Mouse (Mus musculus) retina, embryonic 14.5 days (tissue): ENCODE data around the gene Hist2h2ac.
"Not testable (repeated sequence)": the region's sequence is repeated elsewhere in the genome, so short reads cannot be mapped to it uniquely, and the experiment has no call there.

ENCODE experiments used
- DNase-seq: peaks from one replicate; pipeline ENCODE4 v3.0.0-alpha.2; 2015; ENCODE audit warnings: low spot score

Hist2h2ac gene

GRCm38 (mm10) chr3:96220765-96221639, at the start of gene Hist2h2ac, which contains the start of gene Hist2h2be:
TSS of gene Hist2h2ac (minus strand) at chr3:96220880.
TSS of gene Hist2h2be (plus strand) at chr3:96221119.
- peak; percentile 88 for DNase-seq

GRCm38 (mm10) chr3:96269511-96270474, 49.1 kb upstream of the Hist2h2ac start, which contains the start of gene Hist2h2bb:
TSS of gene Hist2h2bb (plus strand) at chr3:96269752.
- DNase-seq = peak; percentile 97

DNA sequence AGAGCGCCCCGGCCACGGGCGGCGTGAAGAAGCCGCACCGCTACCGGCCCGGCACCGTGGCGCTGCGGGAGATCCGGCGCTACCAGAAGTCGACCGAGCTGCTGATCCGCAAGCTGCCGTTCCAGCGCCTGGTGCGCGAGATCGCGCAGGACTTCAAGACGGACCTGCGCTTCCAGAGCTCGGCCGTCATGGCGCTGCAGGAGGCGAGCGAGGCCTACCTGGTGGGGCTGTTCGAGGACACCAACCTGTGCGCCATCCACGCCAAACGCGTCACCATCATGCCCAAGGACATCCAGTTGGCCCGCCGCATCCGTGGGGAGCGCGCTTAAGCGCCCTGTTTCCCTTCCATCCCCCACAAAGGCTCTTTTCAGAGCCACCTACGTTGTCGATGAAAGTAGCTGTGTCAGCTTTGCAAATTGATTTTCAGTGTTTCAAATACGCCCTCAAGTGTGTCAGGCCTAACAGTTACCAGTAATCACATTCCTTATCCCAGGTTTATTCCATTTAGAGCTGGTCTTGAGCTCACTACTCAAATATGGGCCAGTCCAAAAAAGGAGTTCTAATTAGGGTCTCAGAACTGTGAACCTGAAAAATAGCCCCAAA, 48.2 kb upstream of the Hist2h2ac start:
- DNase-seq = not testable (repeated sequence)

- peak; percentile 87 for DNase-seq
These were observed 47.5 kb upstream of the Hist2h2ac start, which contains the start of gene Hist2h3b for GRCm38 (mm10) chr3:96268051-96268775. TSS of gene Hist2h3b (plus strand) at chr3:96268654.

- DNase-seq = no peak
These were observed 46.9 kb upstream of the Hist2h2ac start for GRCm38 (mm10) chr3:96267541-96267940.

GRCm38 (mm10) chr3:96266132-96266710, 45.5 kb upstream of the Hist2h2ac start:
- DNase-seq = no peak

- DNase-seq = no peak
These were observed 43.8 kb upstream of the Hist2h2ac start for GRCm38 (mm10) chr3:96264404-96264949.

GRCm38 (mm10) chr3:96263558-96264403, 43.1 kb upstream of the Hist2h2ac start:
- DNase-seq = peak; percentile 19

DNA sequence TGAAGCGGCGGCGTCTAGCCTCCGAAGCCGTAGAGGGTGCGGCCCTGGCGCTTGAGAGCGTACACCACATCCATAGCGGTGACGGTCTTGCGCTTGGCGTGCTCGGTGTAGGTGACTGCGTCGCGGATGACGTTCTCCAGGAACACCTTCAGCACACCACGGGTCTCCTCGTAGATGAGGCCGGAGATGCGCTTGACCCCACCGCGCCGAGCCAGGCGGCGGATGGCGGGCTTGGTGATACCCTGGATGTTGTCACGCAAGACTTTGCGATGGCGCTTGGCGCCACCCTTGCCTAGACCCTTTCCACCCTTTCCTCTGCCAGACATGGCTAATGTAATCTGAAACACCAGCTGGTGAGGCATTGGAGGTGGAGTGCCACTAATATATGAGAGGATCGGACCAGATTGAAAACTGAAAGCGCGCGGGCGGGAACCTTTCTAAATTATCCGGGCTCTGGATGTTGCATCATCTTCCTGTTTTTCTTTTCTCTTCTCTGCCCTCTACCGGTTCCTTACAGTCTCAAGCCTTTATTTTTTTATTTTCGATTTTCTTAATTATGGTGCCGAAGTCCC, 42.4 kb upstream of the Hist2h2ac start, which contains the start of gene Hist2h4:
Hist2h4 (minus strand) TSS at position 333 of the 572 bp plus-strand sequence.
- peak; percentile 99 for DNase-seq

DNA sequence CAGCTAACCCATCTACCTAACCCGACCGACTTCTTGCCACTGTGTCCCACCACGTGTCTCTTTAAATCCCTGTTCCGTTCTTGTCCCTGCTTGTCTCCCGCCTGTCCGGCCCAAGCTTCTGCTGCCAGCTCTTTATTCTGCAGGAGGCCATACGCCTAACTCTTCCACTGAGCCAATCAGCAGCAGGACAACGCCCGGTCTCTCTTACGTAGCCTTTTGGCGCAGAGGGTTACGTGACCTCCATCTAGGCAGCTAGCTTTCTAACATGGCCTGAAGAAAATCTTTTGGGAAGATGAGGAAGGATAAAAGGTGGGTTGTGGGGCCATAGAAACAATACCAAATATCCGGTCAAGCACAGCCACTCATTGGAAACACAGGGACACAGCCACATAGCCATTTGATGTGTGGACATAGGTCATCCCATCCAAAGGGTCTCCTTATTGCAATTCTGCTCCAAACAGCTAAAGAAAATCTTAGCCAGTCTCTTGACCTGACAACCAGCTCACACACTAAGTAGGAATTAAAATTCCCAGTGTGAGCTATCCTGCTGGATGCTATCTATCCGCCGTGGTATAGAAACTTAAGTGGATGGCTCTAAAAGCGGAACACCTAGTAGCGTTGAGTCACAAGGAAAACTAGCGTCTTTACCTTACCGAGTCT, 41.7 kb upstream of the Hist2h2ac start:
- DNase-seq = peak; percentile 74

GRCm38 (mm10) chr3:96261623-96262022, 40.9 kb upstream of the Hist2h2ac start:
- DNase-seq = no peak

DNA sequence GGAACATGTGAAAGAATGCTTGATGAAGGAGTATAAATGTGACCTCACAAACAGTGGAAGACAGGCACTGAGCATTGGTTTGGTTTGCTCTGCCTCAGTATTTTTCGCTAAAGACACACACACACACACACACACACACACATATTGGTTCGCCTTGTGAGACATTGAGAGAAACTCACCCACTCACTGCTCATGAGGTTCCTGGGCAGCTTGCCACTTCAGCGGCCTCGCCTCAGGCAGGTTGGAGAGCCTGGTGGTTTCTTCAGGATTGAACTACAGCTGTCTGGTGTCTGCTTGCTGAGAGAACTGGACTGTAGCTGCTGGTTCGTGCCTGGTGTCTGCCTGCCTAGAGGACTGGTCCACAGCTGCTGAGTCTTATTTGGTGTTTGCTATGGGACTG, 39.5 kb upstream of the Hist2h2ac start:
- DNase-seq = no peak

GRCm38 (mm10) chr3:96257190-96257589, 36.5 kb upstream of the Hist2h2ac start:
- no peak for DNase-seq

- DNase-seq = no peak
These were observed 35.4 kb upstream of the Hist2h2ac start for GRCm38 (mm10) chr3:96255926-96256593.

- DNase-seq = peak; percentile 62
These were observed 34.1 kb upstream of the Hist2h2ac start for GRCm38 (mm10) chr3:96254683-96255355.

GRCm38 (mm10) chr3:96251787-96252186, 31.1 kb upstream of the Hist2h2ac start:
- DNase-seq = no peak

- DNase-seq = no peak
These were observed 30.2 kb upstream of the Hist2h2ac start for GRCm38 (mm10) chr3:96250890-96251289.

DNA sequence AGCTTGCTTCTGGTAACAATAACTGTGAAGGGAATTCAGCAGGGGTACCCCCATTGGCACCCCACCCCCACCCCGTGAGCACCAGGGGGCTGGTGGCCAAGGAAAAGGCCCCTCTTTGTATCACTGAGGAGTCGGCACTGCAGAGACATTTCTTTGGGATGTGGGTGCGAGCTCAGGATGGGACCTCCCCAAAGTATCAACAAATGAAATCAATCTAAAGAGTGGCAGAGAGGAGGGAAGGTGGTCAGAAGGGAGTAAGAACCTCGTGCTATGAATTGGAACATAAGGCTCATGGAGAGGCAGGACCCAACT, 28.3 kb upstream of the Hist2h2ac start:
- no peak for DNase-seq
